Mouse (Mus musculus) midbrain, embryonic 11.5 days (tissue): ENCODE measurements around the gene Sinhcaf. TPM values are rescaled to one million over a fixed set of nuclear protein-coding genes. Genes with fewer than 3 reads are reported as not detected.

ENCODE experiments used
- ATAC-seq: fragments of 200-750 bp; cut with Nextera tagmentation; 2 replicates; pipeline ENCODE4 v1.8.0; 2017; ENCODE audit warnings: moderate TSS enrichment, moderate library complexity; ENCODE audit not compliant: low FRiP score
- DNase-seq: peaks from one replicate; pipeline ENCODE4 v3.0.0; 2015; ENCODE audit warnings: low spot score; ENCODE audit errors: missing footprints
- H3K27ac ChIP-seq: fragments of 300-500 bp; sonication (generic); 2 replicates; pipeline ENCODE4 v1.5.1; 2014; ENCODE audit warnings: low read depth, low read length
- H3K27me3 ChIP-seq: fragments of 300-500 bp; sonication (generic); 2 replicates; pipeline ENCODE4 v1.6.1; 2014; ENCODE audit warnings: mild to moderate bottlenecking, low read length, moderate library complexity, mixed read lengths; ENCODE audit not compliant: control insufficient read depth, insufficient read depth
- H3K36me3 ChIP-seq: fragments of 300-500 bp; sonication (generic); 2 replicates; pipeline ENCODE4 v1.6.1; 2014; ENCODE audit warnings: mild to moderate bottlenecking, low read length, moderate library complexity, mixed read lengths; ENCODE audit not compliant: control insufficient read depth, insufficient read depth
- H3K4me1 ChIP-seq: fragments of 300-500 bp; sonication (generic); 2 replicates; pipeline ENCODE4 v1.6.1; 2014; ENCODE audit warnings: low read length; ENCODE audit not compliant: control insufficient read depth, insufficient read depth
- H3K4me2 ChIP-seq: fragments of 300-500 bp; sonication (generic); 2 replicates; pipeline ENCODE4 v1.6.1; 2014; ENCODE audit warnings: mild to moderate bottlenecking, moderate library complexity
- H3K4me3 ChIP-seq: fragments of 300-500 bp; sonication (generic); 2 replicates; pipeline ENCODE4 v1.5.1; 2014; ENCODE audit warnings: low read depth, low read length
- H3K9ac ChIP-seq: fragments of 300-500 bp; sonication (generic); 2 replicates; pipeline ENCODE4 v1.6.1; 2014; ENCODE audit warnings: low read length
- H3K9me3 ChIP-seq: fragments of 300-500 bp; sonication (generic); 2 replicates; pipeline ENCODE4 v1.6.1; 2016; ENCODE audit warnings: low read length; ENCODE audit not compliant: control insufficient read depth
- WGBS: fragments of 180-500 bp; shearing (Covaris S2); extraction: QIAGEN DNeasy Blood & Tissue Kit; methylation state at CpG from one replicate; pipeline ENCODE4 v1.1.7; 2014; 5-methylcytosine and 5-hydroxymethylcytosine counted together
- polyA plus RNA-seq: library from polyadenylated mRNA; unstranded; fragments of >200 nt; fragmentation: Nextera tagmentation; extraction: Ambion mirVana; gene quantifications from 2 replicates; pipeline ENCODE4 v1.2.1, GENCODE M21; 2014

The Sinhcaf gene
- polyA plus RNA-seq, 1 experiment from 2014 or later, result 313 TPM

DNA sequence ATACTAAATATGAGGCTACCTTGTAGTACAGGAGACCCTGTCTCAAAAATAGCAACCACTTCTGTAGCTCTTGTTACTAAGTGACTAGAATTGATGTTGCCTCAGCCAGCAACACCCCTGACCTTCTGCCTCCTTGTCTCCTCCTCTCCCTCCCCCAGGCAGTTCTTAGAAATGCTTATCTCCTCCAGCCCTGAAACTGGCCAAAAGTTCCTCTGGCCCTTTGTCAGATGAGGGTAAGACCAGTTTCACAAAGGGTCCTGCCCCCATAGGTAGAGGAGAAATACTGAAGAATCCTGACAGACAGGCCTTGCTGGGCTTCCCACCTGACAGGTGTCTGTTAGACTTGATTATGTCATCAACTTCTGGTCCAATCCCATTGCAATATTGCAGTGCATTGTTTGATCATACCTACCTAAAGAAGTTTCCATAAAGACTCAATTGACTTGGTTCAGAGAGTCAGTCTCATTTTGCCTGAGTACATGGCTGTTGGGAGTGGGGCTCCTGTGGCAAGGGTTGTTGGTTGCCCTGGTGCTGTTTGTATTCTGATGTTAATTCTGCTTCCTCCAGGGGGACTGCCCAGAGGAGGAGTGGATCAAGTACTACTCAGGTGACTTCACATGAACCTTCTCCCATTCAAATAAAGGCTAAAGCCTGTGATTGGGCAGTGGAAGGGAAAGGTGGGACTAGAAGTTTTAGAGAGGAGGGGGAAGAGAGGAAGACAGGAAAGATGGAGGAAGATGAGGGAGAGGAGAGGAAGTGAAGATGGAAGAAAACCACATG lies 9.6 kb upstream of the Sinhcaf start:
- Histone ChIP-seq H3K27ac (no peak overlapping the region), H3K9me3 (no peaks in the 10 kb centered on the region), H3K4me1 (no peaks in the 10 kb centered on the region), H3K36me3 (no peaks in the 10 kb centered on the region), H3K4me3 (no peak overlapping the region), H3K27me3 (no peaks in the 10 kb centered on the region), H3K4me2 (no peak overlapping the region), H3K9ac (no peak overlapping the region)
- ATAC-seq (no peak), DNase-seq (no peak)

DNA sequence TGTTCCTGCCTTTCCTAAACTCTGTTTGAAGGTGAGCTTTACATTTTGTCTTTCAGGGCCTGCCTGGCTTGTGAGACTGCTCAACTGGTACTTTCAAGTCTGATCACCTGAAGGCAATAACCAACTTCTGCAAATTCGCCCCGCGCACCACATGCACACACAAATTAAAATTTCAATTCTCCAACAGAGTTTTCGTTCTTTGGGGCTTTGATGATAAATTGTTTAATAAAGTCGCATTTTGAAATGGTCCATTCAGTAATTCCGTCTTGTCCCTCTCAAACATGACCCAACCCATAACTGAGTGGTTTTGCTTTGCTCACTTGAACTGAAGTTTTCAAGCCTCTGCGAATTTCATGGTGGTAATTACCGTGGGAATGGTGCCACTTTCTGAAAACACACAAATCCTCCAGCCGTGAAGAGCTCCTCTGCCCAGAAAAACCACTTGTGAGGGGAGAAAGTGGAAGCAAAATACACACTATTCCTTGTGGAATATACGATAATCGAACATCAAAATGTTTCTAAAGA lies 676 bp upstream of the Sinhcaf start:
- Histone ChIP-seq H3K27ac (no peak overlapping the region), H3K36me3 (no peaks in the 10 kb centered on the region), H3K4me1 (peaks cover 7% of the 10 kb centered on the region), H3K9ac (peak overlapping the region; percentile 69), H3K4me3 (peak overlapping the region; percentile 94), H3K9me3 (no peaks in the 10 kb centered on the region), H3K4me2 (peak overlapping the region; percentile 49), H3K27me3 (no peaks in the 10 kb centered on the region)
- 33% methylated on average over 11 of the region's 11 CpGs for WGBS
- ATAC-seq, result no peak
- DNase-seq, result peak; percentile 97

DNA sequence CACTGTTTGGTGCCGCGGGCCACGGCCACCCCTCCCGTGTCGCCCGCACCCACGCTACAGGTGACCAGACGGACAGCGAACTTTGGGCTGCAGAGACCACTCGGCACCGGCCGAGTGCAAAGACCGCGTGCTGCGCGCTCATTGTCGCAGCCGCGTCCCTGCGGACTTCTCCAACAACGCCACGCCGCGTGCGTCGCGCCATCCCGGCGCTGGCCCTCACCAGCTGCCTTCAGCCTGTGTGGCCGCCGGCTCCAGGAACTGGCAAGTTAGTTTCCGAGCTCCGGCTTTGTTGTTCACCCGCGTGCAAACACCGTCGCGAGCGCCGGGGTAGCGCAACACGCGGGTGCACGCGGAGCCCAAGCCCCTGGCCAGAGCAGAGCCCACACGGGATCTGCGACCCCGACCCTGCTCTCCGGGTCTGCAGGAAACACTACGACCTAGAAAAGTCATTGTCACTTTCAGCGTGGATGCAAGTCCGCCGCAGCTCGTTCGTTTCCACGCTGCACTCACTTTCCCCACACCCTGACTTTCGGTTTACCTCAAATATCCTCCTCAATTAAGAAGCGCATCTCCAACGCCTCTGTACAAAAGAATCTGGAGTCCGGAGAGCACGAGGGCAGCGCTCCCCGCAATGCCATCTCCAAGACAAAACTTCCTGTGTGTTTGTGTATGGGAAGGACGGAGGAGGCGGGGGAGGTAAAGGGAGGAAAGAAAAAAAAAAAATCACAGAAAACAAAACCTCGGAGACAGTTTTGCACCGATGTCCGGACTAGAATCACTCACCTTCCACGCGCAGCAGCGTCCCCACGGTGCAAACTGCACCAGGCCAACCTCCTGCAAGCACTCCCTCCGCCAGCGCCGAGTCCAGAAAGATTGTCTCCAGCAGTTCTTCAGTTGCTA lies 508 bp downstream of the Sinhcaf start:
- peak; percentile 41 for ATAC-seq
- peak; percentile 97 for DNase-seq
- Histone ChIP-seq H3K27me3 (no peaks in the 10 kb centered on the region), H3K9me3 (no peaks in the 10 kb centered on the region), H3K9ac (peak overlapping the region; percentile 99), H3K27ac (peak overlapping the region; percentile 94), H3K4me1 (peaks cover 14% of the 10 kb centered on the region), H3K36me3 (no peaks in the 10 kb centered on the region), H3K4me3 (peak overlapping the region; percentile 94), H3K4me2 (peak overlapping the region; percentile 62)
- WGBS, result under 1% methylated on average over 71 of the region's 75 CpGs

DNA sequence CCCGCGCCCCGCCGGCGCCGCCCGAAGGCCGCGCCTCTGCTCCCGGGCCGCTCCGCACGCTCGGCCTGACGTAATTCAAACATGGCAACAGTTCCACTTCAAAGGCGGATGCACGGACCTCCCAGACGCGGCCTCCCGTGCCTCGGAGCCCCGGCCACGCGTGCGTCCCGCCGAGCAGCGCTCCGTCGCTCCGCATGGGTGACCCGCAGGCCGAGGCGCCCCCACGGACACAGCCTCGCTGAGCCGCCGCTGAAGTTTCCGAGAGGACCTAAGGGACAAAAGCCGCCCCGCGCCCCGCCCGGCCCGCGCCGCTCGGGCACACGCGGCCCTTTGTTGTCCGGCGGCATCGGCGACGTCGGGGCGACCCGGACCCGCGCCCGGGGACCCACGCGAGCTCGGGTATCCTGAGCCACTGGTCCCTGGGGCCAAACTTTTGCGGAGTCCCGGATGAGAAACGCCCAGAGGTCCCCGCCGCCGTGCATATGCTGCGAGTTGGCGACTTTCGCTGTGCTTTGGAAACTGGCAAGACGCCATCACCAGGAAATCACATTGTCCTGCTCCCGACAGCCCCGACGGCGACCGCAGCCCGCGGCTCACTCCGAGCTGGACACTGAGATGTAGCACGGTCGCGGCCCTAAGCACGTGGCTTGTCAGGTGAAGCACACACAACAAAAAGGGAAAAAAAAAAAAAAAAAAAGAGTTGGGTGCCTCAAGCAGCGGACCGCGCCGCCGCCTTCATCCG lies 1.3 kb downstream of the Sinhcaf start:
- Histone ChIP-seq H3K27ac (peak overlapping the region; percentile 94), H3K9me3 (no peaks in the 10 kb centered on the region), H3K4me3 (peak overlapping the region; percentile 94), H3K27me3 (no peaks in the 10 kb centered on the region), H3K4me1 (peaks cover 16% of the 10 kb centered on the region), H3K4me2 (peak overlapping the region; percentile 62), H3K9ac (peak overlapping the region; percentile 99), H3K36me3 (no peaks in the 10 kb centered on the region)
- WGBS, result under 1% methylated on average over 89 of the region's 92 CpGs
- DNase-seq (peak; percentile 98), ATAC-seq (peak; percentile 68)

DNA sequence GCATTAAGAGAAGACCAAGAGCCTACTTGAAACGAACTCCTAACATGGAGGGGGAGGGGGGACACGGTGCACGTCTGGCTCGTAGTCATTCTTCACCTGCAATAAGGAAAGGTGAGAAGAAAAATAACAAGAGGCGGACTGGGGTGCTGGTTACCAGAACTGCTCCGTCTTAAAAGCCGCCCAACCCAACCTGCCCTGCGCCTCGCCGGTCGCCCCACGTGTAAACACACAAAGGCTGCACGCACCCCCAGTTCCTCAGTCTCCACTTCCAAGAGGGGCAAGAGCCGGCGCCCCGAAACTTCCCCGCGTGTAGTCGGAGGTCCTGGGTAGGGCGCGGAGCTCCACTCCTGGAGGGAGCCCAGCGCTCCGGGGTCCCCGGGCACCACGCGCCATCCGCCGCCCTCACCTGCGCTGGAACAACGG lies 1.9 kb downstream of the Sinhcaf start:
- under 1% methylated on average over 29 of the region's 30 CpGs for WGBS
- Histone ChIP-seq H3K27me3 (no peaks in the 10 kb centered on the region), H3K4me2 (peak overlapping the region; percentile 62), H3K4me3 (peak overlapping the region; percentile 94), H3K9me3 (no peaks in the 10 kb centered on the region), H3K27ac (peak overlapping the region; percentile 94), H3K4me1 (peaks cover 16% of the 10 kb centered on the region), H3K9ac (peak overlapping the region; percentile 99), H3K36me3 (no peaks in the 10 kb centered on the region)
- DNase-seq, result no peak
- no peak for ATAC-seq

DNA sequence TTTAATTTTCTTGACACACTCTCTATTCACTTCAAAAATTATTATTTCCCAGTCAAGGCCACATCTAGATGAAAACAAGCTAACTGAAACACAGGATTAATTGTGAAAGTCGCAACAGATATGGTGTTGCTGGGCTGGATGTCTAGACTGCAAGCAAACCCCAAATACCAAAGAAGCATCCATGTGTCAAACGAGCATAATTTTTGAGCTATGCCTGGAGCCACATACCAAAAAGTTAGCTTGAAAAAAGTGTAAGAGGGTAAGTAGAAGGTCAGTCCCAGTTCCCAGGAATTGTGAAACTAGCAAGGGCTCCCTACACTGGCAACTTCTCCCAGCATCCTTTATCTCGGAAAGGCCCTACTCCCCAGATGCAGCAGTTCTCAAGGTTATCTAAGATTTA lies 2.6 kb downstream of the Sinhcaf start:
- 18% methylated on average over 3 of the region's 3 CpGs for WGBS
- H3K27me3 ChIP-seq, result no peaks in the 10 kb centered on the region
- H3K9ac ChIP-seq, result peak overlapping the region; percentile 99
- no peak for ATAC-seq
- H3K4me3 ChIP-seq, result peak overlapping the region; percentile 94
- peak overlapping the region; percentile 62 for H3K4me2 ChIP-seq
- H3K9me3 ChIP-seq, result no peaks in the 10 kb centered on the region
- no peak overlapping the region for H3K27ac ChIP-seq
- DNase-seq, result no peak
- H3K36me3 ChIP-seq, result no peaks in the 10 kb centered on the region
- H3K4me1 ChIP-seq, result peaks cover 16% of the 10 kb centered on the region

DNA sequence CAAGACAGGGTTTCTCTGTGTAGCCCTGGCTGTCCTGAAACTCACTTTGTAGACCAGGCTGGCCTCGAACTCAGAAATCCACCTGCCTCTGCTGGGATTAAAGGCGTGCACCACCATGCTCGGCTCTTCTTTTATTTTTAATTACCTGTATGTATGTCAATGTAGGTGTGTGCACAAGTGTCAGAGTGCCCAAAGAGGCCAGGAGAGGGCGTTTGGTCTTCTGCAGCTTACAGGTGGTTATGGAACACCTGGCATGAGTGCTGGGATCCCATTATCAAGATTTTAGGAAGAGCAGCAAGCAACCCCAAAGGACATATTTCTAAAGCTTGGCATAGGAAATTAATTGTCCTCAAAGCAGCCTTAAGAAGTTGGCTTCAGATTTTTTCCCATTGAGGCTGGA lies 3.9 kb downstream of the Sinhcaf start:
- Histone ChIP-seq H3K4me3 (no peak overlapping the region), H3K27ac (no peak overlapping the region), H3K27me3 (no peaks in the 10 kb centered on the region), H3K4me2 (no peak overlapping the region), H3K4me1 (peaks cover 16% of the 10 kb centered on the region), H3K9me3 (no peaks in the 10 kb centered on the region), H3K9ac (no peak overlapping the region), H3K36me3 (no peaks in the 10 kb centered on the region)
- no peak for DNase-seq
- WGBS, result 77% methylated on average over 4 of the region's 4 CpGs
- no peak for ATAC-seq

DNA sequence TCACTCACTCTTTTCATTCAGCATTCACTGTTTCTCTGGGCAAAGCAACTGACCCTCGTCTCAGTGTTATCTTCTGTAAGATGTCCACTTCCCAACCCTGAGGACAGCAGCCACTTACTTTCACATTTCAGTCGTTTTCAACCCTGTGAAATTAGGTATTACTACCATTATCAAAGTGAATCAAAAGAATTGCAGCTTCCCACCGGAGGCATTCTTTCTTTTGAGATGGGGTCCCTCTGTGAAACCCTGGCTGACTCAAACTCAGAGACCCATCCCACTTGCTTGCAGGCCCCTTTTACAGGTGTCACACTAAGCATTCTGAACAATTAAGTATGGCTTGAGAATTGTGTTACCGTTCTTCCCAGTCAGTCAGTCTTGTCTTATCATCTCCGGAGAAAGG lies 4.4 kb downstream of the Sinhcaf start:
- DNase-seq, result peak; percentile 91
- Histone ChIP-seq H3K9me3 (no peaks in the 10 kb centered on the region), H3K36me3 (no peaks in the 10 kb centered on the region), H3K27ac (no peak overlapping the region), H3K4me3 (no peak overlapping the region), H3K9ac (0 out of 2 replicates have a peak overlapping the region, but pooled peaks have one; percentile 13), H3K4me1 (peaks cover 16% of the 10 kb centered on the region), H3K4me2 (no peak overlapping the region), H3K27me3 (no peaks in the 10 kb centered on the region)
- WGBS, result 46% methylated on average over 5 of the region's 5 CpGs
- no peak for ATAC-seq
